Mouse (Mus musculus) embryonic facial prominence, embryonic 12.5 days (tissue): ENCODE measurements around the gene Yrdc. TPM values are rescaled to one million over a fixed set of nuclear protein-coding genes. Genes with fewer than 3 reads are reported as not detected.

Experiments used
- ATAC-seq: fragments of 200-750 bp; cut with Nextera tagmentation; 2 replicates; pipeline ENCODE4 v1.8.0; 2017; ENCODE audit not compliant: insufficient number of reproducible peaks, insufficient read depth, low FRiP score, low TSS enrichment
- H3K27ac ChIP-seq: fragments of 300-500 bp; sonication (generic); 2 replicates; pipeline ENCODE4 v1.5.1; 2016; ENCODE audit warnings: mild to moderate bottlenecking
- H3K27me3 ChIP-seq: fragments of 300-500 bp; sonication (generic); 2 replicates; pipeline ENCODE4 v1.6.1; 2016; ENCODE audit warnings: mild to moderate bottlenecking, moderate library complexity
- H3K36me3 ChIP-seq: fragments of 300-500 bp; sonication (generic); 2 replicates; pipeline ENCODE4 v1.6.1; 2016; ENCODE audit warnings: mild to moderate bottlenecking
- H3K4me1 ChIP-seq: fragments of 300-500 bp; sonication (generic); 2 replicates; pipeline ENCODE4 v1.6.1; 2016
- H3K4me2 ChIP-seq: fragments of 300-500 bp; sonication (generic); replicated peaks from 2 replicates; pipeline ENCODE4 v1.6.1; 2016; ENCODE audit warnings: mild to moderate bottlenecking, moderate library complexity
- H3K4me3 ChIP-seq: fragments of 300-500 bp; sonication (generic); 2 replicates; pipeline ENCODE4 v1.5.1; 2016; ENCODE audit warnings: mild to moderate bottlenecking
- H3K9ac ChIP-seq: fragments of 300-500 bp; sonication (generic); 2 replicates; pipeline ENCODE4 v1.6.1; 2016; ENCODE audit warnings: mild to moderate bottlenecking, moderate library complexity
- H3K9me3 ChIP-seq: fragments of 300-500 bp; sonication (generic); 2 replicates; pipeline ENCODE4 v1.6.1; 2016; ENCODE audit warnings: mild to moderate bottlenecking, moderate library complexity
- WGBS: fragments of 180-500 bp; shearing (Covaris S2); methylation state at CpG from one replicate; pipeline ENCODE4 v1.1.7; 2016; 5-methylcytosine and 5-hydroxymethylcytosine counted together
- polyA plus RNA-seq: library from polyadenylated mRNA; unstranded; fragments of >200 nt; fragmentation: Nextera tagmentation; extraction: Ambion mirVana; gene quantifications from 2 replicates; pipeline ENCODE4 v1.2.1, GENCODE M21; 2016

The Yrdc gene
- polyA plus RNA-seq, 1 experiment from 2014 or later, result 42.3 TPM

DNA sequence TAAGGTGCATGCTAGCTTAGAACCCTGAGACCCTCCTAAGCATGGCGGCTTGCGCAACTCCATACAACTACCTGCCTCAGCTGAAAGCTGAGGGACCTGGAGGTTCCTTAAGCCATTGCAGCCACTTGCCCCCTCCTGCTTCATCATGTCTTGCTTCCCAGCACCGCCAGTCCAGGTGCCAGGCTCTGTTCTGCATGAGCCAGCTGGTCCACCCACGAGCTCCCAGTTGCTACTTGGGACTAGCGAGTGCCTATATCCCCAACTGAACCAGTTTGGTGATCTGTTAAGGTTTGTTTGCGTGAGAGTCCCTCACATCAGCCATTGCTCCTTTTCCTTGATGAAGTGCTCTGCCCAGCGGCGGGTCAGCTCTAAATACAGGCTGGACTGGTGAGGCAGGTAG is 5.8 kb downstream of the Yrdc start:
- H3K9ac ChIP-seq, result no peak overlapping the region
- H3K27me3 ChIP-seq, result peaks cover 13% of the 10 kb centered on the region
- H3K9me3 ChIP-seq, result no peaks in the 10 kb centered on the region
- no peak for ATAC-seq
- WGBS, result 89% methylated on average over 8 of the region's 8 CpGs
- H3K4me3 ChIP-seq, result no peak overlapping the region
- no peak overlapping the region for H3K4me2 ChIP-seq
- peaks cover 36% of the 10 kb centered on the region for H3K36me3 ChIP-seq
- no peak overlapping the region for H3K27ac ChIP-seq
- peaks cover 20% of the 10 kb centered on the region for H3K4me1 ChIP-seq

DNA sequence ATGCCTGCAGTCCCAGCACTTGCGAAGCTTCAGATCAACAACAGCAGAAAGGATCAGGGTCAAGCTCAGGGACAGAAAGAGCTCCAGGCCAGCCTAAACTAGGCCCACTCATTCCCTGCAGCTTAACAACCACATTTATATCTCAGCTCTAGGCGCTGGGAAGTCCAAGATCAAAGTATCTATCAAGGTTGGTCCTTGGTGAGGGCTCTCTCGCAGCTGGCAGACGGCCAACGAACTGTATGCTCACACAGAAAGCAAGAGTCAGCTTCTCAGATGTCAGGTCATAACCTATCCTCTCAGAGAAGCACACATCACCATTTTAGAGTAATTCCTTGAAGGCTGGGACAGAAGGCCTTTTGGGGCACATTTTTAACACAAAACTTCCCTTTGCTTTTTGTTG is 7.9 kb downstream of the Yrdc start:
- Histone ChIP-seq H3K27me3 (peaks cover 33% of the 10 kb centered on the region), H3K9ac (no peak overlapping the region), H3K27ac (no peak overlapping the region), H3K4me2 (no peak overlapping the region), H3K4me3 (no peak overlapping the region), H3K36me3 (peaks cover 34% of the 10 kb centered on the region), H3K9me3 (no peaks in the 10 kb centered on the region), H3K4me1 (peaks cover 15% of the 10 kb centered on the region)
- WGBS, result 66% methylated on average over 5 of the region's 5 CpGs
- ATAC-seq, result no peak

DNA sequence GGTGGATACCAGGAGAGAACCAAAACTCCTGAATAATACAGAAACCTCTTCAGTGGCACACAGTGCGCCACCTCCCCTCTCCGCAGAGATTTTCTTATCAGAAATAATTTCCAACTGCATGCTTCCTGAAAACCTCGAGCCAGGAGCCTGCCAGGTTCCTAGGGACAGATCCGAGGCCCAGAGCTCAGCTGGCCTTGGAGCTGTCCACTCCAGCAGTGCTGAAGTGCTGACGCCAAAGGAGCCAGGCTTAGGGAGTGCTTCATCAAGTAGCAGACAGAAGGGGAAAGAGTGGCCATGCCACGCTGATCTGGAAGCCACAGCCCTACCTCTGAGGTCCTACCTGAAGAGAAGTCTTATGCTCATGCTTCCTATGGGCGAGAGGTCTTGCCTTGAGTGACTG is 10.0 kb downstream of the Yrdc start:
- Histone ChIP-seq H3K4me3 (no peak overlapping the region), H3K4me1 (peaks cover 15% of the 10 kb centered on the region), H3K9ac (no peak overlapping the region), H3K9me3 (no peaks in the 10 kb centered on the region), H3K27me3 (peaks cover 38% of the 10 kb centered on the region), H3K36me3 (peaks cover 17% of the 10 kb centered on the region; the same call in 1 of the 2 replicates), H3K4me2 (no peak overlapping the region), H3K27ac (no peak overlapping the region)
- WGBS, result 12% methylated on average over 7 of the region's 7 CpGs
- no peak for ATAC-seq

DNA sequence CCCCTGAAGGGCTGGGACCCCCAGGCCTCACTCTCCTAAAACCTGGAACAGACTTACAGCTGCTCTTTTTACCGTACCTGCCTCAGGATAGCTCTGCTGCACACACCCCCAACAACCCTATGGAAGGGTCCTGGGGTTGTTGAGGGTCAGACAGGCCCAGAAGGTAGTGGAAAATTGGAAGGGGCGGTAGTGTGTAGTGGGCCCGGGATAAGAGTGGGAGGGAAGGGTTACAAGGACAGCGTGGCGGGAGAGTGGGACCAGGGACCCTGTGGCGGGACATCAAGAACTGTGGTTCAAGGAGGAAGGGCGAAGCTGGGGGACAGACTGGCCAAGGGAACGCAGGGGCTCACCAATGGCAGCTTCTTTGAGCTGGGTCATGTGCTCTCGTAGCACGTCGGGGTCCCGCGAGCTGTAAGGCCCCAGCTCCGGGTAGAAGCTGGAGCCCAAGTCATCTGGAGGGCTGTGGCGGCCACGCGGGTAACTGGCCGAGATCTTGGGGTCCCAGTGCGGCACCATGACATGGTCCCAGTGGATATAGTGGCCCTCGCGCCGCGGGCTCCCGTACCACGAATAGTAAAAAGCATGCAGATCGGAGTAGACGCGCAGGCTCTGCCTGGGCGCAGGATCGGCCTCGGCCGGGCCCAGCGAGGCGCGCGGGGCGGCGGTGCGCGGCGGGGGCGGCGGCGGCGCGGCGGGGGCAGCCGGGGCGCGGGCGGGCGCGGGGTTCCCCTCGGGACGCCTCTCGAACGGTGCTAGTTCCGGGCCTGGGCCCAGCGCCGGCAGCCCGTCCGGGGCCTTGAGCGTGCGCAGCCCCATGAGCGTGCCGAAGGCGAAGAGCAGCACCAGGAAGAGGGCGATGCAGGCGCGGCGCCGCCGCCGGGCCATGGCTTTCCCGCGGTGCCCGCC is 11.1 kb downstream of the Yrdc start, which contains the start of gene Maneal:
Gene Maneal (minus strand): TSS at position 889 of the 906 bp plus-strand sequence.
- Histone ChIP-seq H3K9ac (peak within 1 kb of the TSS; percentile 55), H3K9me3 (no peaks in the 10 kb centered on the region), H3K4me2 (peak within 1 kb of the TSS; percentile 82), H3K4me3 (peak within 1 kb of the TSS; percentile 53), H3K36me3 (peaks cover 6% of the 10 kb centered on the region; the same call in 1 of the 2 replicates), H3K27ac (no peak within 1 kb of the TSS), H3K27me3 (peaks cover 38% of the 10 kb centered on the region), H3K4me1 (peaks cover 15% of the 10 kb centered on the region)
- no peak for ATAC-seq
- WGBS, result 3% methylated on average over 62 of the region's 77 CpGs

DNA sequence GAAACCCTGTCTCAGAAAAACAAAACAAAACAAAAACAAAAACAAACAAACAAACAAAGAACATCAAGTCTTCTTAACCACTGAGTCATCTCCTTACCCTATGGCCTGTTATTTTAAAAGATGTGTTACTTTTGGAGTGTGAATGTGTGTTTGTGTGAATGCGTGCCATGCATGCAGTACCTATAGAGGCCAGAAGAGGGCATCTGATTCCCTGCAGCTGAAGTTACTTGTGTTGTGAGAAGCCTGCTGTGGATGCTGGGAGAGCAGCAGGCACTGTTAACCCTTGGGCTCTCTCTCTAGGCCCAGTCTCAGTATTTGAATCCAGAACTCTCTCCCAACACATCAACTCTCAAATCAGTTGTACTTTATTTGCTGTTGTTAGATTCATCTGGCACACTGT is 22.2 kb downstream of the Yrdc start:
- Histone ChIP-seq H3K4me1 (no peaks in the 10 kb centered on the region), H3K27me3 (no peaks in the 10 kb centered on the region), H3K27ac (no peak overlapping the region), H3K36me3 (no peaks in the 10 kb centered on the region), H3K9me3 (0 out of 2 replicates have a peak, but pooled peaks cover 4% of the 10 kb centered on the region), H3K9ac (no peak overlapping the region), H3K4me3 (no peak overlapping the region), H3K4me2 (no peak overlapping the region)
- WGBS, result 100% methylated on average over 1 of the region's 1 CpGs
- ATAC-seq, result no peak

DNA sequence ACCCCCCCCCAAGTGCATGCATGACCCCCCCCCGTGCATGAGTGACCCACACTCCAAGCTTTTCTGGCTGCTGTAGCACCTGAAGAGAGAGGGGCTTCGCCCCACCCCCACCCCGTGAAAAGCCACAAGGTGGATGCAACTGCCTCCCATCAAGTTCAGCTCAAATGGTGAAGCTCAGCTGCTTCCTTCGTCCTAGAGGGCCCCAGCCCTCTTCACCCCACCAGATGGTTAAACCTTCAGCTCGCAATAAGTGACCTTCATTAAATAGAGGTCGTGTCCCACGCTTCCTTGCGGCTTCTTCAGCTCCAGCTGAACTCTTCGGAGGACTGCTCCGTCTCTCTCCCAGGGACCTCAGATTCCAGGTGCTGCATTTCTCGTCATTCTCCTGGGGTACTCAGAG is 30.1 kb downstream of the Yrdc start, which contains the start of gene Epha10:
Gene Epha10 (plus strand): TSS at position 301 of the 400 bp plus-strand sequence.
- Histone ChIP-seq H3K4me2 (peak within 1 kb of the TSS; percentile 66), H3K9ac (no peak within 1 kb of the TSS), H3K27me3 (peaks cover 64% of the 10 kb centered on the region), H3K9me3 (no peaks in the 10 kb centered on the region), H3K4me1 (peaks cover 13% of the 10 kb centered on the region), H3K27ac (no peak within 1 kb of the TSS), H3K36me3 (no peaks in the 10 kb centered on the region), H3K4me3 (peak within 1 kb of the TSS; percentile 33)
- no peak for ATAC-seq
- WGBS, result 7% methylated on average over 11 of the region's 11 CpGs

DNA sequence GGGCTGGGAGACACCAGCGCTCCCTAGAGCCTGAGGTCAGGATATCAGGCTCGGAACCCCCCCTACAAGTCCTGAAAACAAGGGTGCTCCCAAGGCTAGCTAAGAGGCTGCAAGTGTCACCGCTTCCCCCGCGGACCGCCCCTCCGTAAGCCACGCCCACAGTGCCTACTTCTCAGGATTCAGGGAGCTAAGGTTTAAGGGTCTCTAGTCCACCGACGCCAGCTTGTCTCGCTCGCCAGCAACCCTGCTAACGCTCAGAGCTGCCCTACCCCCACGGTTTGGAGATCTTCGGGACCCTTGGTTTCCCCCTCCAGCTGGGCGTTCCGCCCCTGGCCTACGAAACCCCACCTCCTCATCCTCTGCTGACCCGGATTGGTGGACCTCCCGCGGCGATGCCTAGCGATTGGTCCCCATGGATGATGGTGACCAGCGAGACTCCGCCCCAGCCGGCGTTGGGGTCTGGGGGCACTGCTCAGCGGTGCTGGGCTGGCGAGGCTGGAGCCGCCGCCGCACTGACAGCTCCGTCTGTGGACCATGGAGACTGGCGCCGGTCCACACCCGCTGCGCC is 30.9 kb downstream of the Yrdc start:
- WGBS, result under 1% methylated on average over 37 of the region's 37 CpGs

DNA sequence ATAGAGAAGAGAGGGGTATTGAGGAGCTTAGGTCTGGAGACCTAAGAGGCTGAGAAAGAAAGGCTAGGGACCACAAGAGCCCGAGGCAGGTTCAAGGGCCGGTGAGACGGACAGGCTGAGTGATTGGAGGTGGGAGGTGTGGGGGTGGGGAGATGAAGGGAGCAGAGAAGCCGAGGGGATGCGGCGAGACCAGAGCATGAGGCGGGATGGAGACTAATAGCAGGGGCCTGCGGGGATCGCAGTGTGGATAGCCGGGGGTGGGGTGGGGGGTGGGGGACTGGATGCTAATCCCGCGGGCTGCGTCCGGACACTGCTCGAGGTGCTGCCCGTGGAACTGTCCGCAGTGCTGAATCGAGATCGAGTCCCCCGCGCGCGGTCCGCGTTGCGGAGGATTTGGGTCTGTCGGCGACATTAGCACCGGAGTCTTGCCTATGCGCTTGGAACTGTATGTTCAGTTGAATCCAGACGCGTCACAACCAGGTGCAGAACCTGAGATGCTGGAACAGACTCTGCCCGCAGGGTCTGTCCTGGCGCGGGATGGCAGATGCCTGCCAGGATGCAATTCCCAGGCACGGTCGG is 31.8 kb downstream of the Yrdc start:
- Histone ChIP-seq H3K27me3 (peaks cover 78% of the 10 kb centered on the region), H3K4me2 (peak overlapping the region; percentile 66), H3K4me1 (peaks cover 13% of the 10 kb centered on the region), H3K9ac (no peak overlapping the region), H3K9me3 (no peaks in the 10 kb centered on the region), H3K36me3 (no peaks in the 10 kb centered on the region), H3K27ac (no peak overlapping the region), H3K4me3 (peak overlapping the region; percentile 33)
- ATAC-seq, result 0 out of 2 replicates have a peak, but pooled peaks have one; percentile 19
- WGBS, result under 1% methylated on average over 37 of the region's 37 CpGs

More for the DNA sequence above, 30.9 kb downstream of the Yrdc start:
- Histone ChIP-seq H3K27me3 (peaks cover 72% of the 10 kb centered on the region), H3K9ac (no peak overlapping the region), H3K4me1 (peaks cover 13% of the 10 kb centered on the region), H3K4me2 (peak overlapping the region; percentile 66), H3K4me3 (peak overlapping the region; percentile 33), H3K9me3 (no peaks in the 10 kb centered on the region), H3K27ac (no peak overlapping the region), H3K36me3 (no peaks in the 10 kb centered on the region)
- ATAC-seq, result peak; percentile 74; the same call in 1 of the 2 replicates

DNA sequence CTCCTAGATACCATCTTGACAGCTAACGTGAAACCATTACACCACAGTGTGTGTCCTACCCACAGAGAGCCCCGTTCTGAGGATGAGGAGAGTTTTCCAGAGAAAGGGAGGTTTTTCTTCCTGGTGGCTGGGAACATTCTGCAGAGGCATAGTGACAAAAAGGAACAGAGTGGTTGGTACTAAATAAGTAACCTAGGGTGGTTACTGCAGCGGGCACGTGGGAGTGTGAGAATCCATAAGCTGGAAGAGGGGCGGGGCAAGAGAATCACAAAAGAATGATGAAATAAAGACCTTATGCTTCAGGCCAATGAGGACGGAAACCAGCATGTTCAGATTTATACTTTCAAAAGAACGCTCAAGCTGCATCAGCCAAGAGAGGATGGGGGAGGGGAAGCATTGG is 38.2 kb downstream of the Yrdc start:
- no peak overlapping the region for H3K4me2 ChIP-seq
- peaks cover 65% of the 10 kb centered on the region for H3K27me3 ChIP-seq
- no peaks in the 10 kb centered on the region for H3K9me3 ChIP-seq
- ATAC-seq, result no peak
- 73% methylated on average over 7 of the region's 7 CpGs for WGBS
- H3K9ac ChIP-seq, result no peak overlapping the region
- no peak overlapping the region for H3K4me3 ChIP-seq
- H3K27ac ChIP-seq, result no peak overlapping the region
- no peaks in the 10 kb centered on the region for H3K4me1 ChIP-seq
- no peaks in the 10 kb centered on the region for H3K36me3 ChIP-seq

DNA sequence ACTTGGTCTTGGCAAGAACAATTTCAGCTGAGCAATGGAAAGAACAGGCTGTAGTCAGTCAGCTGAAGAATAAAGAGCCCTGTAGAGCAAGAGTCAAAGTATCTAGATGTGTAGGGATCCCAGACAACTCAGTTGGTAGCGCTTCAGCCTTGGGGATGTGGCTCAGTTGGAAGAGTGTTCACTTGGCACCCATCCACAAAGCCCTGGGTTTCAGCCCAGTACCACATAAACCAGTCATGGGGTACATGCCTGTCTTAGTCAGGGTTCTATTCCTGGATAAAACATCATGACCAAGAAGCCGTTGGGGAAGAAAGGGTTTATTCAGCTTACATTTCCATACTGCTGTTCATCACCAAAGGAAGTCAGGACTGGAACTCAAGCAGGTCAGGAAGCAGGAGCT is 39.5 kb downstream of the Yrdc start:
- Histone ChIP-seq H3K9me3 (no peaks in the 10 kb centered on the region), H3K9ac (no peak overlapping the region), H3K36me3 (no peaks in the 10 kb centered on the region), H3K27ac (no peak overlapping the region), H3K4me3 (no peak overlapping the region), H3K4me2 (no peak overlapping the region), H3K27me3 (peaks cover 68% of the 10 kb centered on the region), H3K4me1 (peaks cover 7% of the 10 kb centered on the region)
- WGBS, result 90% methylated on average over 2 of the region's 2 CpGs
- ATAC-seq, result no peak

DNA sequence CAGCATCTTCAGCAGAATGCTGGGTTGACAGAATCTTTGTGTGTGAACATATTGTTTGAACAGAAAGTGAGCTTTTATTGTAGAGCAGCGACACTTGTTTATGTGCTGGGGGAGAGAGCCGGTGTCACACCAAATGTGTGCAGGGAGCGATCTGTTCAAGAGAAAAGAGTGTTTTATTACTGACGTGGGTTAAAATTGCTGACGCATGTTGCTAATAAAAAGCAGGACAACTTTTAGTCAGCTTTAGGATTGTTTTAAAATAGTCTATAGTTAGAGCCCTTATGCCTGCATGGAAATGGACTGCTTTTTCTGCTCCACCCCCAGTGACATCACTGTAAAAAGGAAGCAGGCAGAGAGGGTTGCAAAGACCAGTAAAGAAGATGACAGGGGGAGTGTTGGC is 40.4 kb downstream of the Yrdc start:
- H3K9me3 ChIP-seq, result no peaks in the 10 kb centered on the region
- peaks cover 70% of the 10 kb centered on the region for H3K27me3 ChIP-seq
- peaks cover 9% of the 10 kb centered on the region for H3K4me1 ChIP-seq
- no peak overlapping the region for H3K4me2 ChIP-seq
- 74% methylated on average over 5 of the region's 5 CpGs for WGBS
- H3K9ac ChIP-seq, result no peak overlapping the region
- H3K36me3 ChIP-seq, result no peaks in the 10 kb centered on the region
- ATAC-seq, result no peak
- H3K27ac ChIP-seq, result no peak overlapping the region
- no peak overlapping the region for H3K4me3 ChIP-seq
